Mouse (Mus musculus) midbrain, embryonic 14.5 days (tissue): ENCODE measurements around the gene Grik4. TPM values are rescaled to one million over a fixed set of nuclear protein-coding genes. Genes with fewer than 3 reads are reported as not detected.

Experiments
- ATAC-seq: fragments of 200-750 bp; cut with Nextera tagmentation; 2 replicates; pipeline ENCODE4 v1.8.0; 2017; ENCODE audit warnings: moderate number of reproducible peaks, moderate library complexity; ENCODE audit not compliant: low FRiP score, low TSS enrichment
- DNase-seq: peaks from one replicate; pipeline ENCODE4 v3.0.0-alpha.2; 2015
- H3K27ac ChIP-seq: fragments of 300-500 bp; sonication (generic); replicated peaks from 2 replicates; pipeline ENCODE4 v1.5.1; 2014; ENCODE audit warnings: mild to moderate bottlenecking, low read depth, low read length, moderate library complexity
- H3K27me3 ChIP-seq: fragments of 300-500 bp; sonication (generic); 2 replicates; pipeline ENCODE4 v1.6.1; 2014; ENCODE audit warnings: low read length, control low read depth, mixed read lengths; ENCODE audit not compliant: control insufficient read depth, insufficient read depth
- H3K36me3 ChIP-seq: fragments of 300-500 bp; sonication (generic); 2 replicates; pipeline ENCODE4 v1.6.1; 2014; ENCODE audit warnings: low read length, control low read depth; ENCODE audit not compliant: control insufficient read depth, insufficient read depth
- H3K4me1 ChIP-seq: fragments of 300-500 bp; sonication (generic); 2 replicates; pipeline ENCODE4 v1.6.1; 2014; ENCODE audit warnings: mild to moderate bottlenecking, antibody characterized with exemption, low read length, control low read depth; ENCODE audit not compliant: control insufficient read depth, insufficient read depth
- H3K4me2 ChIP-seq: fragments of 300-500 bp; sonication (generic); 2 replicates; pipeline ENCODE4 v1.6.1; 2014; ENCODE audit warnings: mild to moderate bottlenecking, low read length, moderate library complexity
- H3K4me3 ChIP-seq: fragments of 300-500 bp; sonication (generic); replicated peaks from 2 replicates; pipeline ENCODE4 v1.5.1; 2014; ENCODE audit warnings: low read depth, low read length
- H3K9ac ChIP-seq: fragments of 300-500 bp; sonication (generic); replicated peaks from 2 replicates; pipeline ENCODE4 v1.6.1; 2014; ENCODE audit warnings: mild to moderate bottlenecking, low read length, moderate library complexity
- H3K9me3 ChIP-seq: fragments of 300-500 bp; sonication (generic); 2 replicates; pipeline ENCODE4 v1.6.1; 2016; ENCODE audit warnings: low read length, control low read depth, mixed read lengths; ENCODE audit not compliant: control insufficient read depth
- WGBS: fragments of 180-500 bp; shearing (Covaris S2); extraction: QIAGEN DNeasy Blood & Tissue Kit; methylation state at CpG from one replicate; pipeline ENCODE4 v1.1.7; 2014; 5-methylcytosine and 5-hydroxymethylcytosine counted together
- polyA plus RNA-seq: library from polyadenylated mRNA; unstranded; fragments of >200 nt; fragmentation: Nextera tagmentation; extraction: Ambion mirVana; gene quantifications from 2 replicates; pipeline ENCODE4 v1.2.1, GENCODE M21; 2014

Gene Grik4
- polyA plus RNA-seq, 1 experiment from 2014 or later, result 4.4 TPM

DNA sequence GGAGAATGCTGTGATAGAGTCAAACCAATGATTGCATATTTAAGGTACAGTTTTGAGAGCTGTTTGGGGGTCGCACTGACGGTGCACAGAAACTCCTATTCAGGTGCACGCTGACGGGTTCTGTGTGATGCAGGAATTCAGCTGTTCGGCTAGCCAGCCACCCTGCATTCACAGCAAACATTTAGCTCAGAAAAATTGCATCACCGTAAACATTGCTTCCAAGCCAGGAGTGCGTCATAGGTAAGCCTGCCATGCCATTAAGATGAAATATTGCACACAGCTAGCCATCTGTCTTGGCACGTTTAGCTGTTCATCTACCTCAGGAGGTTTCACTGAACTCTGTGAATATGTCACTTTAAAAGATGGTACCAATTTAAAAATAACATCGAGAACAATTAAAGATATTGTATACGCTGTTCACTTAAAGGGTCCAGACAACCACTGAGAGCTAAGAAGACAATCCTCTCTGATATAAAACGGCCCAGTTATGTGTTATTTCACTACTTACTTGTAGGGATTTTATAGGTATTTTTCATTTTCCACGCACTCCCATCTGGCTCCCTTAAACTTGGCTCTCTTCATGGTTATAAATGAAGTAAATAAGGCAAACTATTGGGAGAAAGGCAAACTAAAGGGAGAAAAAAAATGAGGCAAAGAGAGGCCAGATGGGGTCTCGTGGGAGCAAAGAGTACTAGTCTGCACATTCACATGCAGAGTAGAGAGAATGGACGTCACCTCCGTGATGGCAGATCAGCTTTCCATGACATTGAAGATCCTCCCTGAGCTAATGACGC, 453.5 kb downstream of the Grik4 start:
- H3K4me3 ChIP-seq, result no peak overlapping the region
- H3K27me3 ChIP-seq, result no peaks in the 10 kb centered on the region
- no peaks in the 10 kb centered on the region for H3K9me3 ChIP-seq
- WGBS, result 85% methylated on average over 16 of the region's 16 CpGs
- ATAC-seq, result no peak
- H3K9ac ChIP-seq, result no peak overlapping the region
- no peaks in the 10 kb centered on the region for H3K4me1 ChIP-seq
- no peak overlapping the region for H3K4me2 ChIP-seq
- DNase-seq, result no peak
- no peak overlapping the region for H3K27ac ChIP-seq
- H3K36me3 ChIP-seq, result no peaks in the 10 kb centered on the region

- no peak overlapping the region for H3K27ac ChIP-seq
- H3K9ac ChIP-seq, result no peak overlapping the region
- H3K36me3 ChIP-seq, result no peaks in the 10 kb centered on the region
- DNase-seq (no peak), ATAC-seq (no peak)
- no peaks in the 10 kb centered on the region for H3K27me3 ChIP-seq
- H3K4me2 ChIP-seq, result no peak overlapping the region
- H3K4me3 ChIP-seq, result no peak overlapping the region
- H3K9me3 ChIP-seq, result no peaks in the 10 kb centered on the region
- WGBS, result 95% methylated on average over 1 of the region's 1 CpGs
- H3K4me1 ChIP-seq, result no peaks in the 10 kb centered on the region
Observed at GRCm38 (mm10) chr9:42488071-42488470, 456.2 kb downstream of the Grik4 start.

GRCm38 (mm10) chr9:42486913-42487312, 457.4 kb downstream of the Grik4 start:
- no peaks in the 10 kb centered on the region for H3K36me3 ChIP-seq
- H3K4me2 ChIP-seq, result no peak overlapping the region
- ATAC-seq (no peak), DNase-seq (no peak)
- H3K9me3 ChIP-seq, result no peaks in the 10 kb centered on the region
- H3K27ac ChIP-seq, result no peak overlapping the region
- 89% methylated on average over 4 of the region's 4 CpGs for WGBS
- no peaks in the 10 kb centered on the region for H3K4me1 ChIP-seq
- no peak overlapping the region for H3K9ac ChIP-seq
- H3K4me3 ChIP-seq, result no peak overlapping the region
- no peaks in the 10 kb centered on the region for H3K27me3 ChIP-seq

- no peaks in the 10 kb centered on the region for H3K36me3 ChIP-seq
- no peak overlapping the region for H3K4me3 ChIP-seq
- 95% methylated on average over 1 of the region's 1 CpGs for WGBS
- H3K4me2 ChIP-seq, result no peak overlapping the region
- ATAC-seq (no peak), DNase-seq (no peak)
- H3K27ac ChIP-seq, result no peak overlapping the region
- H3K9ac ChIP-seq, result no peak overlapping the region
- H3K27me3 ChIP-seq, result no peaks in the 10 kb centered on the region
- H3K4me1 ChIP-seq, result no peaks in the 10 kb centered on the region
- no peaks in the 10 kb centered on the region for H3K9me3 ChIP-seq
Observed at GRCm38 (mm10) chr9:42484667-42485066, 459.6 kb downstream of the Grik4 start.

- no peak overlapping the region for H3K9ac ChIP-seq
- no peak overlapping the region for H3K4me2 ChIP-seq
- H3K27ac ChIP-seq, result no peak overlapping the region
- WGBS, result 93% methylated on average over 1 of the region's 1 CpGs
- DNase-seq (no peak), ATAC-seq (no peak)
- H3K36me3 ChIP-seq, result no peaks in the 10 kb centered on the region
- no peaks in the 10 kb centered on the region for H3K27me3 ChIP-seq
- H3K9me3 ChIP-seq, result no peaks in the 10 kb centered on the region
- H3K4me1 ChIP-seq, result no peaks in the 10 kb centered on the region
- H3K4me3 ChIP-seq, result no peak overlapping the region
Observed at GRCm38 (mm10) chr9:42482944-42483343, 461.3 kb downstream of the Grik4 start.

DNA sequence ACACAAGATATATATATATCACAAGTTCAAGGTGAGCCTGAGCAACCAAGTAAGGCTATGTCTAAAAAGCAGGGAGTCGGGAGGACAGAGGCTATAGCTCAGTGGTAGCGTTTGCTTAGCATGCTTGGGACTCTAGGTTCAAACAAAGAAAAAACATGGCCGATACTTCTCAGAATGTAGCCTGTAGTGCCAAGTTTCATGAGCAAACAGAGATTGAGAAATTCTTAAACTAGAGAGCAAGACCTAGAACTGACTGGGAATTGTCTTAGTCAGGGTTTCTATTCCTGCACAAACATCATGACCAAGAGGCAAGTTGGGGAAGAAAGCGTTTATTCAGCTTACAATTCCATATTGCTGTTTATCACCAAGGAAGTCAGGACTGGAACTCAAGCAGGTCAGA, 468.1 kb downstream of the Grik4 start:
- Histone ChIP-seq H3K36me3 (no peaks in the 10 kb centered on the region), H3K4me1 (peaks cover 8% of the 10 kb centered on the region), H3K9me3 (no peaks in the 10 kb centered on the region), H3K27ac (no peak overlapping the region), H3K4me3 (no peak overlapping the region), H3K9ac (no peak overlapping the region), H3K27me3 (0 out of 2 replicates have a peak, but pooled peaks cover 3% of the 10 kb centered on the region), H3K4me2 (no peak overlapping the region)
- 92% methylated on average over 4 of the region's 4 CpGs for WGBS
- DNase-seq (no peak), ATAC-seq (no peak)

DNA sequence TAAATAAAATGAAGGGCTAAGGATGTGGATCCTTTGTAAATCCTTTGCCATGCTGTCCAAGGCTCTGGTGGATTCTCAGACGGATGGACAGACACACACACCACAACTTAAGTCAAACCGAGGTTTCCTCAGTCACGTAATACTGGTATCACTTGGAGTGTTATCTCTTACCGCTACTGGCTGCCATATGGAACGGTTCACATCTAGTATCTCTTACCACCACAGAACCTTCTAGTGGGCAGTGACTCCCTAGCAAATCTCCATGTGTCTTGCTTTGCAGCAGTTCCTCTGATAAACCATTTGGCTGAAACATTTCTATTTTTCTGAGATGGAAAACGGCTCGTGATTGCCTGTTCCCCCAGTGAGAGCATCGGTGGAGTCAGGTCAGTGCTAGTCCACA, 470.0 kb downstream of the Grik4 start:
- Histone ChIP-seq H3K27ac (no peak overlapping the region), H3K36me3 (peaks cover 4% of the 10 kb centered on the region; the same call in 1 of the 2 replicates)
- 90% methylated on average over 8 of the region's 8 CpGs for WGBS

GRCm38 (mm10) chr9:42471921-42472747, 472.2 kb downstream of the Grik4 start:
- Histone ChIP-seq H3K27me3 (0 out of 2 replicates have a peak, but pooled peaks cover 3% of the 10 kb centered on the region), H3K9ac (peak overlapping the region; percentile 91), H3K4me3 (peak overlapping the region; percentile 99), H3K36me3 (peaks cover 4% of the 10 kb centered on the region; the same call in 1 of the 2 replicates), H3K9me3 (no peaks in the 10 kb centered on the region), H3K4me1 (peaks cover 16% of the 10 kb centered on the region), H3K27ac (peak overlapping the region; percentile 80), H3K4me2 (peak overlapping the region; percentile 92)
- DNase-seq, result peak; percentile 99
- peak; percentile 94 for ATAC-seq
- 6% methylated on average over 49 of the region's 49 CpGs for WGBS

More for the DNA sequence above, 470.0 kb downstream of the Grik4 start:
- Histone ChIP-seq H3K9ac (no peak overlapping the region), H3K9me3 (no peaks in the 10 kb centered on the region), H3K27me3 (0 out of 2 replicates have a peak, but pooled peaks cover 3% of the 10 kb centered on the region), H3K4me1 (peaks cover 16% of the 10 kb centered on the region), H3K4me3 (no peak overlapping the region), H3K4me2 (no peak overlapping the region)
- DNase-seq (no peak), ATAC-seq (no peak)
